Mouse (Mus musculus) liver, adult 2 months (tissue): ENCODE results near the gene Nrip2. TPM values are rescaled to one million over a fixed set of nuclear protein-coding genes. Genes with fewer than 3 reads are reported as not detected.
A peak's percentile ranks its signal among the peaks of the same experiment; 100 is the strongest.

ENCODE experiments used
- DNase-seq: peaks from one replicate; pipeline ENCODE4 v3.0.0-alpha.2; 2011; ENCODE audit warnings: low read depth, low spot score; ENCODE audit errors: extremely low read depth
- H3K27ac ChIP-seq: fragments of 200-500 bp; replicated peaks from 2 replicates; pipeline ENCODE4 v1.5.1; 2012; ENCODE audit warnings: low read depth, mild to moderate bottlenecking, control low read depth, inconsistent platforms, low read length; ENCODE audit not compliant: insufficient read depth
- H3K27me3 ChIP-seq: fragments of 200-500 bp; 2 replicates; pipeline ENCODE4 v1.6.1; 2012; ENCODE audit warnings: mild to moderate bottlenecking, moderate library complexity, low read length, inconsistent platforms; ENCODE audit not compliant: control insufficient read depth, insufficient read depth
- H3K36me3 ChIP-seq: fragments of 200-500 bp; 2 replicates; pipeline ENCODE4 v1.6.1; 2012; ENCODE audit warnings: low read length, inconsistent platforms; ENCODE audit not compliant: control insufficient read depth, insufficient read depth
- H3K4me1 ChIP-seq: fragments of 200-500 bp; 2 replicates; pipeline ENCODE4 v1.6.1; 2011; ENCODE audit warnings: low read length; ENCODE audit not compliant: control insufficient read depth, insufficient read depth
- H3K4me3 ChIP-seq: fragments of 200-500 bp; 2 replicates; pipeline ENCODE4 v1.5.1; 2011; ENCODE audit warnings: low read depth, mild to moderate bottlenecking, control low read depth, low read length, moderate library complexity; ENCODE audit not compliant: insufficient read depth
- H3K79me2 ChIP-seq: fragments of 200-500 bp; 2 replicates; pipeline ENCODE4 v1.6.1; 2012; ENCODE audit warnings: inconsistent platforms, mild to moderate bottlenecking, low read length, moderate library complexity; ENCODE audit not compliant: control insufficient read depth, insufficient read depth
- H3K9ac ChIP-seq: fragments of 200-500 bp; 2 replicates; pipeline ENCODE4 v1.6.1; 2012; ENCODE audit warnings: low read depth, mild to moderate bottlenecking, control low read depth, inconsistent platforms, low read length
- CTCF ChIP-seq: fragments of 200-500 bp; IDR thresholded peaks from 2 replicates; pipeline ENCODE4 v1.5.1; 2011; ENCODE audit warnings: low read depth, low read length, control low read depth
- POLR2A ChIP-seq: fragments of 200-500 bp; IDR thresholded peaks from 2 replicates; pipeline ENCODE4 v1.6.1; 2011; ENCODE audit warnings: low read length, control low read depth; ENCODE audit not compliant: insufficient read depth; ENCODE audit errors: extremely low read depth
- WGBS: fragments of 180-500 bp; shearing (Covaris S2); methylation state at CpG from one replicate; pipeline ENCODE4 v1.1.7; 2018; 5-methylcytosine and 5-hydroxymethylcytosine counted together
- polyA plus RNA-seq: library from polyadenylated mRNA; depleted of rRNA; stranded (reverse); fragments of >200 nt; gene quantifications from 2 replicates; pipeline ENCODE4 v1.2.3, GENCODE M21; 2012; rRNA removed
- total RNA-seq: library from RNA; depleted of rRNA; stranded (reverse); fragments of >200 nt; gene quantifications from 2 replicates; pipeline ENCODE4 v1.2.3, GENCODE M21; 2014; rRNA removed

The Nrip2 gene
- 0.09 and 0.27 TPM in 2 replicates for total RNA-seq
- not detected in 2 replicates for polyA plus RNA-seq

- no peaks in the 10 kb centered on the region for H3K27me3 ChIP-seq
- H3K4me1 ChIP-seq = 0 out of 2 replicates have a peak, but pooled peaks cover 2% of the 10 kb centered on the region
- no peak within 1 kb of the TSS for H3K9ac ChIP-seq
- no peak for DNase-seq
- WGBS = 73% methylated on average over 3 of the region's 3 CpGs
- H3K79me2 ChIP-seq = no peaks in the 10 kb centered on the region
- H3K4me3 ChIP-seq = no peak within 1 kb of the TSS
- no peaks in the 10 kb centered on the region for H3K36me3 ChIP-seq
- no peak within 1 kb of the TSS for H3K27ac ChIP-seq
- TF ChIP-seq POLR2A (no peak), CTCF (no peak)
Measured at GRCm38 (mm10) chr6:128398996-128399395, at the start of gene Nrip2. TSS of gene Nrip2 (plus strand) at chr6:128399296.

- no peak for DNase-seq
- H3K79me2 ChIP-seq = no peaks in the 10 kb centered on the region
- H3K4me3 ChIP-seq = no peak overlapping the region
- no peak overlapping the region for H3K9ac ChIP-seq
- TF ChIP-seq POLR2A = no peak
- TF ChIP-seq CTCF = no peak
- 62% methylated on average over 7 of the region's 7 CpGs for WGBS
- no peaks in the 10 kb centered on the region for H3K27me3 ChIP-seq
- H3K36me3 ChIP-seq = no peaks in the 10 kb centered on the region
- no peak overlapping the region; the same call in 1 of the 2 replicates for H3K27ac ChIP-seq
- H3K4me1 ChIP-seq = no peaks in the 10 kb centered on the region
Measured at GRCm38 (mm10) chr6:128349711-128350110, 49.4 kb upstream of the Nrip2 start.

GRCm38 (mm10) chr6:128354140-128354539 is 45.0 kb upstream of the Nrip2 start:
- H3K36me3 ChIP-seq = no peaks in the 10 kb centered on the region; the same call in 1 of the 2 replicates
- TF ChIP-seq POLR2A = no peak
- no peak for TF ChIP-seq CTCF
- peaks cover 4% of the 10 kb centered on the region; the same call in 1 of the 2 replicates for H3K27me3 ChIP-seq
- no peak for DNase-seq
- H3K4me3 ChIP-seq = no peak overlapping the region
- no peaks in the 10 kb centered on the region for H3K4me1 ChIP-seq
- H3K27ac ChIP-seq = no peak overlapping the region
- 81% methylated on average over 3 of the region's 3 CpGs for WGBS
- H3K79me2 ChIP-seq = no peaks in the 10 kb centered on the region
- H3K9ac ChIP-seq = no peak overlapping the region

- TF ChIP-seq POLR2A (no peak), CTCF (no peak)
- H3K27me3 ChIP-seq = peaks cover 4% of the 10 kb centered on the region; the same call in 1 of the 2 replicates
- no peak for DNase-seq
- 1% methylated on average over 28 of the region's 28 CpGs for WGBS
- no peaks in the 10 kb centered on the region for H3K4me1 ChIP-seq
- no peaks in the 10 kb centered on the region; the same call in 1 of the 2 replicates for H3K36me3 ChIP-seq
- H3K9ac ChIP-seq = peak overlapping the region; percentile 54
- no peaks in the 10 kb centered on the region for H3K79me2 ChIP-seq
- peak overlapping the region; percentile 80 for H3K4me3 ChIP-seq
- peak overlapping the region; percentile 23; the same call in 1 of the 2 replicates for H3K27ac ChIP-seq
Measured at GRCm38 (mm10) chr6:128355201-128355681, 43.9 kb upstream of the Nrip2 start.

GRCm38 (mm10) chr6:128355726-128356416 is 43.2 kb upstream of the Nrip2 start, which contains the start of gene Tulp3:
TSS of gene Tulp3 (minus strand) at chr6:128355851.
- TF ChIP-seq POLR2A = no peak
- no peak for TF ChIP-seq CTCF
- Histone ChIP-seq H3K9ac (peak within 1 kb of the TSS; percentile 54), H3K27ac (peak within 1 kb of the TSS; percentile 23; the same call in 1 of the 2 replicates), H3K4me3 (peak within 1 kb of the TSS; percentile 80), H3K27me3 (peaks cover 4% of the 10 kb centered on the region; the same call in 1 of the 2 replicates), H3K4me1 (no peaks in the 10 kb centered on the region), H3K36me3 (no peaks in the 10 kb centered on the region; the same call in 1 of the 2 replicates), H3K79me2 (no peaks in the 10 kb centered on the region)
- WGBS = 1% methylated on average over 42 of the region's 42 CpGs
- peak; percentile 26 for DNase-seq

- DNase-seq = no peak
- H3K36me3 ChIP-seq = no peaks in the 10 kb centered on the region; the same call in 1 of the 2 replicates
- H3K4me1 ChIP-seq = peaks cover 8% of the 10 kb centered on the region
- 38% methylated on average over 2 of the region's 2 CpGs for WGBS
- no peak overlapping the region for H3K27ac ChIP-seq
- H3K27me3 ChIP-seq = peaks cover 4% of the 10 kb centered on the region; the same call in 1 of the 2 replicates
- no peak for TF ChIP-seq POLR2A
- TF ChIP-seq CTCF = peak; percentile 77
- H3K4me3 ChIP-seq = no peak overlapping the region
- H3K9ac ChIP-seq = no peak overlapping the region
- H3K79me2 ChIP-seq = no peaks in the 10 kb centered on the region; the same call in 1 of the 2 replicates
Measured at GRCm38 (mm10) chr6:128358999-128359398, 40.1 kb upstream of the Nrip2 start.
